Mouse (Mus musculus) cerebellum, adult 11-12 months (tissue): ENCODE data around the gene Klhl4.

Source experiments
- DNase-seq: peaks from one replicate; pipeline ENCODE4 v3.0.0; 2022

Gene Klhl4

GRCm38 (mm10) chrX:114473782-114474731 lies at the start of gene Klhl4:
Klhl4 (plus strand) TSS chrX:114474333.
- DNase-seq, result no peak

- DNase-seq, result no peak
Measured at GRCm38 (mm10) chrX:114484153-114484552, 10.0 kb downstream of the Klhl4 start.

- no peak for DNase-seq
Measured at GRCm38 (mm10) chrX:114486691-114487090, 12.6 kb downstream of the Klhl4 start.

GRCm38 (mm10) chrX:114558141-114558540 lies 84.0 kb downstream of the Klhl4 start:
- DNase-seq, result no peak

GRCm38 (mm10) chrX:114582311-114582710 lies 108.2 kb downstream of the Klhl4 start:
- DNase-seq, result no peak
